Mouse (Mus musculus) kidney, postnatal 36 days (tissue): ENCODE measurements around the gene Inpp1.

ENCODE experiments used
- DNase-seq, 2 experiments: peaks; one replicate each; pipeline ENCODE4 v3.0.0; 2021 to 2022; ENCODE audit warnings: mixed read lengths in 2 of 2

Gene Inpp1

DNA sequence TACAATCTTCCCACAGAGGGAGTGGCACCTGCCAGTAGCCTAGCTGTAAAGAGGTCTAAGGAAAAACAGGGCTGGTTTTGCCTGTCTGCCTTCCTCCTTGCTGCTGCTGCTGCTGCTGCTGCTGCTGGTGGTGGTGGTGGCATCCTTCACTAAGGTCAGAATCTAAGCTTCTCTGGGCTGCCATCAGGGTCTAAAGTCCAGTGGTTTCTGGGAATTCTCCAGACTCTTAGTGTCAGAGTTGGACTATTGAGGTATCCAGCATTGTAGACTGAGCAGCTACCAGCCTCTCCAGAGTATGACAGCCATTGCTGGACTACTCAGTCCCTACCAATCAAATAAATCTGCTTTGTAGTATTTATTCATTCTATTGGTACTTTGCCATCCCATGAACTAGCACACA is 24.8 kb downstream of the Inpp1 start:
- DNase-seq = peak; percentile 48 to 65

DNA sequence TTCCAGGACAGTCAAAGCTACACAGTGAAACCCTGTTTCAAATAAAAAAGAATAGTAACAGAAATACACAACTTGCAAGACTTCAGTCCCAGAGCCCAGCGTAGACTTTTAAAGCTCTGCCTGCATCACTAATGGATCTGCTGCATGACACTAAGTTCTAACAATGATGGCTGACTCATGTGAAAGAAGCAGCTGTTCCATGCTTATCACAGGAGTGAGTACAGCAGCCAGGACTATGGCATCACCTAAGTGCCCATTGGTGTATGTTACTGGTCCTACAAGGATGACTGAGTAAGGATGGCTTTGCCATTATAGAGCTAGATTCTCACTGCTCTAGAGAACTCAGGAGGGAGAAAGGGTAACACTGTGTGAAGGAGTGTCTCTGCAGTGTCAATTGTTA is 30.2 kb downstream of the Inpp1 start:
- no peak for DNase-seq

GRCm38 (mm10) chr1:52765176-52766111 is 52.0 kb downstream of the Inpp1 start:
- peak; percentile 23 to 45 for DNase-seq

DNA sequence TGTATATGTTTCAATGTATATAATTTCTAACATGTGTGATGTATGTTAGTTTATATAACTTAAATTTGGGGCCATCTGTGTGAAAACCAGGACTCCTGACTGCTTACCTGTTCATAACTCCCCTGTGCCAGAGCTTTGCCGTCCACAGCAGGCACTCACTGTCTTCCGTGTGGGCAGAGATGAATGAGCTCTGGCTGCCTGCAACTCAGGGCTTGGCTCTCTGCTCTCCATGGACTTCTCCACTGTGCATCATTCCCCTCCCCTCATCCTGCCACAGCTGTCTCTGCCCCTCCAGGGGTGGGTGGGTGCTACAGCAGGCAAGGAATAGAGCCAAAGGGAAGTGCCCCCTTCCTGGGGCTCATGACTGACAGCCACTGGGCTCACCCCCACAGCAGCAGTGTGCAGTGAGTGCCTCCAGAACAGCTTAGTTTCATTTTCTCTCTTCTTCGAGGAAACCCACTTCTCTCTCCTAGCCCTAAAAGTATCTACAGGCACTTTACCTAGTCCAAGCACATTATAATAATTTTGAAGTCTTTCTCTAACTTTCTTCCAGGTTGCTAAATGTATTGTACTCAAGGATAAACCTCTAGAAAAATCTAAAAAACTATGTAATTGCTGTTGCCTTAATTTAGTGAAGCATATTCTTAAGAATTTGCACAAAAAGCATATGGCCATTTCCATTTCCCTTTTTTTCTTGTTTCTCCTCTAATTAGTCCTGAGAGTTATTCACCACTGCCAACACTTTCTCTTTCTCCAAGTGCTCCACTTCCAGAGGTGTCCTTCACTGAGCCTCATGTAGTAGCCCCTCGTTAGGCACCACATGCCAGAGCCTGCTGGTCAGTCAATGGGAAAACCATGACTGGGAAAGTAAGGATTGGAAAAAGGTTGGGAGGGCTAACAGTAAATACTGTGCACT is 53.3 kb downstream of the Inpp1 start:
- DNase-seq = no peak

- DNase-seq = no peak
These were observed 59.3 kb downstream of the Inpp1 start for GRCm38 (mm10) chr1:52758174-52758573.

GRCm38 (mm10) chr1:52754331-52754730 is 63.2 kb downstream of the Inpp1 start:
- DNase-seq = no peak

- no peak for DNase-seq
These were observed 63.7 kb downstream of the Inpp1 start for GRCm38 (mm10) chr1:52753828-52754227.

GRCm38 (mm10) chr1:52752706-52753105 is 64.8 kb downstream of the Inpp1 start:
- DNase-seq = no peak

DNA sequence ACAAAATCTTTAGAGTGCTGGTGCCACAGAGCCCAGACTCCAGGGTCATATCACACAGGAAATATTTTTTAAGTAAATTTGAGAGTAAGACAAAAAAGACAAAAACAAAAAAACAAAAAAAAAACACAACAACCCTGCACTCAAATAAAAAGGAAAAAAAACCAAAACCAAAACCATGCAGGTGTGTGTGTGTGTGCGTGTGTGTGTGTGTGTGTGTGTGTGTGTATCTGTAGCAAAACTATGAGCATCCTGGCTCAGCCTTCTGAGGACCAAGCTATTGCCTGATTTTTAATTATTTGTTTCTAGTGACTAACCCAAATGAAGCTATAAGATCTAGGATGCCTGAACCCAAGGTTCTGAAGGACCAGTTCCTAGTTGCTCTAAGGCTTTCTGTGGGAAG is 65.9 kb downstream of the Inpp1 start:
- DNase-seq = no peak

- peak; percentile 34 to 36 for DNase-seq
These were observed 67.5 kb downstream of the Inpp1 start for GRCm38 (mm10) chr1:52749978-52750377.

- DNase-seq = peak; percentile 55 to 85
These were observed 69.2 kb downstream of the Inpp1 start for GRCm38 (mm10) chr1:52748260-52748659.

- no peak for DNase-seq
These were observed 74.9 kb downstream of the Inpp1 start for GRCm38 (mm10) chr1:52742567-52742966.
